Mouse (Mus musculus) lung, postnatal 0 days (tissue): ENCODE results near the gene Slc25a47.

Experiments
- CTCF ChIP-seq: IDR thresholded peaks from 2 replicates; pipeline ENCODE4 v1.5.1; 2016; ENCODE audit warnings: antibody characterized with exemption, mild to moderate bottlenecking
- EP300 ChIP-seq: IDR thresholded peaks from 2 replicates; pipeline ENCODE4 v1.6.1; 2016; ENCODE audit warnings: antibody characterized with exemption, mild to moderate bottlenecking, control low read depth

DNA sequence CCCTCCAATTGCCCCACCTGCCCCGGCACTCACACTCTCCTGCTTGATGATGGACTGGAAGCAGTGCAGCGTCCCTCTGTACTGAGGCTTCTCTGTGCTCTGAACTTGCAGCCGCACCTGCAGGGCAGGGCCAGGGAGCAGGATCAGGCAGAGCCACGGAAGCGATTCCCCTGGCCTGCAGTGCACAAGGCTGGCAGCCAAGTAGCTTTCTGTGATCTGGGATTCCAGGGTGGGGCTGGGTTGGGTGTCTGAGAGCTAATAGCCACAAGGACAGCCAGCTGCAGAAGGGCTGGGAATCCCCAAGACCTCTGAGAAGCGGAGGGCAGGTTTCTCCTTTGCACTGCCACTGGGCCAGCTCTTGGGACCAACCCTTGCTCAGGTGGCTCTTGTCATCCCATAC is 8.2 kb upstream of the Slc25a47 start:
- TF ChIP-seq CTCF, result no peak
- no peak for TF ChIP-seq EP300
